Mouse (Mus musculus) limb, embryonic 10.5 days (tissue): ENCODE data around the gene Esf1. TPM values are rescaled to one million over a fixed set of nuclear protein-coding genes. Genes with fewer than 3 reads are reported as not detected.
"Not testable (repeated sequence)": the region's sequence is repeated elsewhere in the genome, so short reads cannot be mapped to it uniquely, and the experiment has no call there.

Experiments
- DNase-seq: peaks from one replicate; pipeline ENCODE4 v3.0.0-alpha.2; 2017; ENCODE audit warnings: low spot score
- H3K27ac ChIP-seq: fragments of 300-500 bp; sonication (generic); 2 replicates; pipeline ENCODE4 v1.5.1; 2016; ENCODE audit warnings: mild to moderate bottlenecking
- H3K27me3 ChIP-seq: fragments of 300-500 bp; sonication (generic); 2 replicates; pipeline ENCODE4 v1.6.1; 2016; ENCODE audit warnings: low read depth, mild to moderate bottlenecking; ENCODE audit not compliant: poor library complexity, severe bottlenecking
- H3K36me3 ChIP-seq: fragments of 300-500 bp; sonication (generic); 2 replicates; pipeline ENCODE4 v1.6.1; 2016; ENCODE audit warnings: mild to moderate bottlenecking, moderate library complexity
- H3K4me1 ChIP-seq: fragments of 300-500 bp; sonication (generic); 2 replicates; pipeline ENCODE4 v1.6.1; 2016
- H3K4me3 ChIP-seq: fragments of 300-500 bp; sonication (generic); 2 replicates; pipeline ENCODE4 v1.5.1; 2016; ENCODE audit warnings: mild to moderate bottlenecking, moderate library complexity
- H3K9me3 ChIP-seq: fragments of 300-500 bp; sonication (generic); replicated peaks from 2 replicates; pipeline ENCODE4 v1.6.1; 2016; ENCODE audit warnings: mild to moderate bottlenecking
- WGBS: fragments of 180-500 bp; shearing (Covaris S2); methylation state at CpG from one replicate; pipeline ENCODE4 v1.1.7; 2016; 5-methylcytosine and 5-hydroxymethylcytosine counted together
- polyA plus RNA-seq: library from polyadenylated mRNA; unstranded; fragments of >200 nt; fragmentation: Nextera tagmentation; extraction: Ambion mirVana; gene quantifications from 2 replicates; pipeline ENCODE4 v1.2.1, GENCODE M21; 2016

The Esf1 gene
- polyA plus RNA-seq, 1 experiment from 2014 or later, result 28.9 TPM

DNA sequence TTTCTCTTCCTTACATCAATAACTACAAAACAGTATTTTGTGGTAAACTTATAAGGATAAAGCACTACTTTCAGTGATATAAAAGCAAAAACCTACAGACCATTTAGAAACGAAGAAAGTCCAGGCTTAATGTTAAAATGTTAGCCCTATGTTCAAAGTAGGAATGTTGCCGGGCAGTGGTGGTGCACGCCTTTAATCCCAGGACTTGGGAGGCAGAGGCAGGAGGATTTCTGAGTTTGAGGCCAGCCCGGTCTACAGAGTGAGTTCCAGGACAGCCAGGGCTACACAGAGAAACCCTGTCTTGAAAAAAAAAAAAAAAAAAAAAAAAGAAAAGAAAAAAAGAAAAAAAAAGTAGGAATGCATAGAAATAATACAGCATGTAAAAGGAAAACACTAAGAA, 18.6 kb downstream of the Esf1 start, which contains the start of gene Gm17374:
Gene Gm17374 (plus strand): TSS at position 301 of the 400 bp plus-strand sequence.
- not testable (repeated sequence) for H3K27me3 ChIP-seq, H3K9me3 ChIP-seq, H3K4me3 ChIP-seq, H3K27ac ChIP-seq, H3K4me1 ChIP-seq, DNase-seq
- WGBS, result 89% methylated on average over 4 of the region's 4 CpGs
- peaks cover 84% of the 10 kb centered on the region for H3K36me3 ChIP-seq

DNA sequence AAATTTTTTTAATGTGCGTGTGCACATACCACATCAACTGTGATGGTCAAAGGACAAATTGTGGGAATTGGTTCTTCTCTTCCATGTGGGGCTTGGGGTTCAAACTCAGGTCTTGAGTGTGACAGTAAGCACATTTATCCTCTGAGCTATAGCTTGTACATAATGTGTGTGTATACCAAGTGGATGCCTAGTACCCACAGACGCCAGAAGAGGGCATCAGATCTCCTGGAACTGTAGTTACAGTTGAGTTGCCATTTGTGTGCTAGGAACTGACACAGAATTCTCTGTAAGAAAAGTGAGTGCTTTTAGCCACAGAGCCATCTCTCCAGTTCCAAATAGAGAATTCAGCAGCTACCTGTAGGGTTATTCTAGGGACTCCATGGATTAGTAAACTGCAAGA, 44.8 kb downstream of the Esf1 start:
- no peaks in the 10 kb centered on the region for H3K4me1 ChIP-seq
- 85% methylated on average over 2 of the region's 2 CpGs for WGBS
- no peak overlapping the region for H3K4me3 ChIP-seq
- H3K36me3 ChIP-seq, result peaks cover 95% of the 10 kb centered on the region
- H3K27ac ChIP-seq, result no peak overlapping the region
- no peaks in the 10 kb centered on the region for H3K27me3 ChIP-seq
- DNase-seq, result no peak
- no peaks in the 10 kb centered on the region for H3K9me3 ChIP-seq

DNA sequence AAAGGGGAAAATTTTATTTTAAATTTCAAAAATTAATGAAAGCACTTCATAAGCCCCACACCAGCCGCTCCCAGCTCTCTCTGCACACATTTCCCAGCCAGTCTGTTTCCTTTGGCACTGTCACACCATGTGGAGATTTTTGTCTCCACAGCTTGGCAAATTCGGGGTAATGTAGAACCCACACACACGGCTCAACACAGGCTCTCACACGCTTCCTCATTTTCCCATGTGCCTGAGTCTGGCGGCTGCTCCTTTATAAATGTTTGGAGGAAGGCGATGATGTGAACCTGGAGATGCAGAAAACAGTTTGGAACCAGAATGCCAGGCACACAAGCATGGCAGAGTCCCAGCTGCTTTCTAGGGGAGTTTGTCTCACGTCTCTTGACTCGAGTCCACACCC, 56.5 kb downstream of the Esf1 start:
- WGBS, result 92% methylated on average over 8 of the region's 8 CpGs
- H3K27me3 ChIP-seq, result no peaks in the 10 kb centered on the region
- no peak overlapping the region for H3K27ac ChIP-seq
- no peaks in the 10 kb centered on the region for H3K4me1 ChIP-seq
- H3K9me3 ChIP-seq, result no peaks in the 10 kb centered on the region
- peaks cover 1% of the 10 kb centered on the region; the same call in 1 of the 2 replicates for H3K36me3 ChIP-seq
- no peak overlapping the region for H3K4me3 ChIP-seq
- DNase-seq, result no peak

GRCm38 (mm10) chr2:140108945-140109344, 61.4 kb downstream of the Esf1 start:
- DNase-seq, result no peak
- Histone ChIP-seq H3K27me3 (no peaks in the 10 kb centered on the region), H3K27ac (no peak overlapping the region), H3K36me3 (no peaks in the 10 kb centered on the region), H3K9me3 (no peaks in the 10 kb centered on the region), H3K4me3 (no peak overlapping the region), H3K4me1 (no peaks in the 10 kb centered on the region)
- WGBS, result 50% methylated on average over 1 of the region's 1 CpGs

DNA sequence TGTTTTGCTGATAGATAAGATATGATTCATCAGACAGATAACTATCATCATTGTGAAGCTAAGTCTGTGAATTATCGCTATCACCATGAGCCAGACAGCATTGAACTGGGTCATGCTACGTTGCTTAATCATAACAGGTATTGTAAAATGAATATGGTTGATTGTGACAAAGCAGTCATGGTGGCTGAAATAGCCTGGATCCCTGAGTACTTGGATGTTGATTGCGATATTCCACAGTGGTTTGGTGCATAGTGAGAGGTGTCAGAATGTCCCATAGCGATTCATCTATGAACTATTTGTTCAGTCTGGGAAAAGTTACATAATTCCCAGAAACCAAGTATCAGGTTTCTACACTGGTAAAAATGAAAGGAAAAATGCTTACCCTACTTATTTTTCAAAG, 62.7 kb downstream of the Esf1 start:
- no peak for DNase-seq
- Histone ChIP-seq H3K27ac (no peak overlapping the region), H3K4me3 (no peak overlapping the region), H3K36me3 (no peaks in the 10 kb centered on the region), H3K27me3 (no peaks in the 10 kb centered on the region), H3K4me1 (no peaks in the 10 kb centered on the region), H3K9me3 (no peaks in the 10 kb centered on the region)
- WGBS, result 91% methylated on average over 4 of the region's 4 CpGs

GRCm38 (mm10) chr2:140104951-140105350, 65.4 kb downstream of the Esf1 start:
- H3K36me3 ChIP-seq, result no peaks in the 10 kb centered on the region
- no peak overlapping the region for H3K27ac ChIP-seq
- DNase-seq, result no peak
- no peak overlapping the region for H3K4me3 ChIP-seq
- H3K9me3 ChIP-seq, result no peaks in the 10 kb centered on the region
- WGBS, result 61% methylated on average over 3 of the region's 3 CpGs
- H3K27me3 ChIP-seq, result no peaks in the 10 kb centered on the region
- no peaks in the 10 kb centered on the region for H3K4me1 ChIP-seq

GRCm38 (mm10) chr2:140100551-140101474, 69.6 kb downstream of the Esf1 start:
- H3K4me3 ChIP-seq, result no peak overlapping the region
- no peaks in the 10 kb centered on the region for H3K36me3 ChIP-seq
- no peaks in the 10 kb centered on the region for H3K9me3 ChIP-seq
- no peak overlapping the region for H3K27ac ChIP-seq
- H3K27me3 ChIP-seq, result no peaks in the 10 kb centered on the region
- DNase-seq, result no peak
- H3K4me1 ChIP-seq, result no peaks in the 10 kb centered on the region
- 91% methylated on average over 3 of the region's 3 CpGs for WGBS

DNA sequence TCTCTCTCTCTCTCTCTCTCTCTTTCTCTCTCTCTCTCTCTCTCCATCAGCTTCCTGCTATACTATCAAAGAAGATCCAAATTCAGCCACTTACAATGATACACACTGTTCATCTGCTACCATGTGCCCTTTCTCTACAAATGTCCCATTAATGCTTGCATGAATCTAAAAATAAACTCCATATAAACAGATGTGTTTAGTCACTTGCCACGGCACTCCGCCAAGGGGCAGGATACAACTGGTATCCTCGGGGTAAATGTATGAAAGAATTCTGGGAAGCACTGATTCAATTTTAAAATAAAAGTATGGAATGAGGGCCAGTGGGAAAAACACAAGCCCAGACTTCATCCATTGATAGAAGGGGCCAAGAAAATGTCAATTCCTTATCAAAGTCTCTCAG, 70.4 kb downstream of the Esf1 start:
- Histone ChIP-seq H3K27me3 (no peaks in the 10 kb centered on the region), H3K4me1 (no peaks in the 10 kb centered on the region), H3K36me3 (no peaks in the 10 kb centered on the region), H3K27ac (no peak overlapping the region), H3K4me3 (no peak overlapping the region), H3K9me3 (no peaks in the 10 kb centered on the region)
- 92% methylated on average over 3 of the region's 3 CpGs for WGBS
- no peak for DNase-seq

- Histone ChIP-seq H3K27ac (no peak overlapping the region), H3K36me3 (no peaks in the 10 kb centered on the region), H3K4me1 (no peaks in the 10 kb centered on the region), H3K9me3 (no peaks in the 10 kb centered on the region), H3K4me3 (no peak overlapping the region), H3K27me3 (no peaks in the 10 kb centered on the region)
- WGBS, result 68% methylated on average over 3 of the region's 3 CpGs
- DNase-seq, result no peak
Measured at GRCm38 (mm10) chr2:140097131-140097591, 73.2 kb downstream of the Esf1 start.

DNA sequence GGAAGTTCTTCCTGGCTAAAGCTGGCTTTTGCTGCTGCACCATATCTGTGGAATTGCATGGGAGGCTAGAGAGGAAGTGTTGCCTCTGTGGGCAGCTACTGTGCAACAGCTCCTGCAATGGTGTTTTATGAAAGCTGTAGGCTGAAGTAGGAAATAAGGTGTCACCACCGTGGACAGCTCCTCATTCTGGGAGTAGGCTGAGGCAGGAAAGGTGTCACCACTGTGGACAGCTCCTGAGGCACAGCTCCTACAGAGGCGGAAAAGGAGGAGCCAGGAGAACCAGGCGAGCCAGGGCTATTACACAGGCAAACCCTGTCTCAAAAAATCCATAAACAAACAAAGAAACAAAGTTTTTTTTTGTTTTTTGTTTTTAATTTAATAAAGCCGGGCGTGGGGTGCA, 74.3 kb downstream of the Esf1 start:
- no peaks in the 10 kb centered on the region for H3K4me1 ChIP-seq
- no peaks in the 10 kb centered on the region for H3K36me3 ChIP-seq
- WGBS, result 85% methylated on average over 5 of the region's 5 CpGs
- H3K27ac ChIP-seq, result no peak overlapping the region
- DNase-seq, result no peak
- no peak overlapping the region for H3K4me3 ChIP-seq
- no peaks in the 10 kb centered on the region for H3K9me3 ChIP-seq
- H3K27me3 ChIP-seq, result no peaks in the 10 kb centered on the region

- no peaks in the 10 kb centered on the region for H3K9me3 ChIP-seq
- no peaks in the 10 kb centered on the region for H3K36me3 ChIP-seq
- 94% methylated on average over 5 of the region's 5 CpGs for WGBS
- no peak overlapping the region for H3K4me3 ChIP-seq
- no peak for DNase-seq
- no peaks in the 10 kb centered on the region for H3K4me1 ChIP-seq
- H3K27ac ChIP-seq, result no peak overlapping the region
- H3K27me3 ChIP-seq, result no peaks in the 10 kb centered on the region
Measured at GRCm38 (mm10) chr2:140093433-140093832, 76.9 kb downstream of the Esf1 start.

DNA sequence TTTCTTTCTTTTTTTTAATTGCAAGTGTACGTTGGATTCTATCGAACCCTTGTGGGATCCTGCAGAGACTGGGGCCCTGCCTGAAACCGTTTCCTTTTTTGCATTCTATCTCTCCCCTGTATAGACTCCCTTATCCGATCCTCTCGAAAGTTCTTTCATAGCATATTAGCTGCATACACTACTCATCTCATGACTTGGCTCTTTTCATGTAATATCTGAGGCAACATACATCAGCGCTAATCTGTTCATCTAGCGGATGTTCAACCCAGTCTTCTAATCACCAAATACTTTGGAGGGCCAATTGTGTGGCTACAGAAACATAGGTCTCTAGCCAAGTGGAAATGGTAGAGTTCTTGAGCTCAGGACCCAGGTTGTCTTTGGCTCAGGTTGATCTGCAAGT, 86.1 kb downstream of the Esf1 start:
- WGBS, result 93% methylated on average over 7 of the region's 7 CpGs

GRCm38 (mm10) chr2:140080747-140081577, 89.4 kb downstream of the Esf1 start:
- Histone ChIP-seq H3K9me3 (no peaks in the 10 kb centered on the region), H3K4me3 (no peak overlapping the region), H3K27ac (no peak overlapping the region), H3K4me1 (peaks cover 10% of the 10 kb centered on the region), H3K36me3 (no peaks in the 10 kb centered on the region), H3K27me3 (no peaks in the 10 kb centered on the region)
- 89% methylated on average over 11 of the region's 11 CpGs for WGBS
- DNase-seq, result no peak

More for the DNA sequence above, 86.1 kb downstream of the Esf1 start:
- H3K27ac ChIP-seq, result no peak overlapping the region
- no peak for DNase-seq
- H3K4me1 ChIP-seq, result no peaks in the 10 kb centered on the region
- H3K9me3 ChIP-seq, result no peaks in the 10 kb centered on the region
- H3K36me3 ChIP-seq, result no peaks in the 10 kb centered on the region
- no peaks in the 10 kb centered on the region for H3K27me3 ChIP-seq
- no peak overlapping the region for H3K4me3 ChIP-seq
